Mouse (Mus musculus): ENCODE data around the gene Adgrd1. TPM values are rescaled to one million over a fixed set of nuclear protein-coding genes. Genes with fewer than 3 reads are reported as not detected.

The Adgrd1 gene
- polyA plus RNA-seq, 1 experiment from 2014 or later, result 0.32 TPM

DNA sequence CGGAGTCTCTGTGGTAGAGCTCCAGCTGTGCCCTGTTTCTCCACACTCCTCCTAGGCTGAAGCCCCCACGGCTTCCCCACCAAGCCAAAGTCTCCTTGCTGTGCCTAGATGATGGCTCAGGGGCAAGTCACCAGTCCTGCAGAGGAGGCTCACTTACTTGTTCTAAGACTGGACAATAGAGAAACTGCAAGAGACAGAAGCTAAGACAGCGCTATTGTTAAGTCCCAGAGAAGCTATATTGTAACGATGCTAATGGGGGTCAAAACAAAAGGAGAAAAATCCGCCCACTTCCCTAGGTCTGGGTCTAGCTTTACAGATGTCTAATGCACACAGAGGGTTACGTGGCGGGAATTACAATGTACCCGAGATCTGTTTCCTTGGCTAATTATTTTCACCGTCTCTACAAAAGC lies 59.4 kb downstream of the Adgrd1 start:
- DNase-seq (no peak), ATAC-seq (no peak)
- Histone ChIP-seq H3K36me3 (replicated peaks; ENCODE audit: insufficient read depth, low read length) (no peaks in the 10 kb centered on the region), H3K4me3 (ENCODE audit: low read depth, low read length) (no peak overlapping the region), H3K9me3 (ENCODE audit: low read length) (no peaks in the 10 kb centered on the region), H3K4me1 (ENCODE audit: insufficient read depth) (no peaks in the 10 kb centered on the region), H3K27ac (ENCODE audit: low read depth) (no peak overlapping the region), H3K9ac (replicated peaks) (no peak overlapping the region), H3K4me2 (ENCODE audit: low read depth, low read length) (no peak overlapping the region), H3K27me3 (ENCODE audit: insufficient read depth, low read length) (no peaks in the 10 kb centered on the region)
- no peak for TF ChIP-seq CTCF (IDR thresholded peaks at IDR 0.05; ENCODE audit: low read depth)
- no peak for TF ChIP-seq EP300 (IDR thresholded peaks at IDR 0.05; ENCODE audit: low read depth)
- 44% methylated on average over 9 of the region's 9 CpGs for WGBS (ENCODE audit: insufficient replicate concordance)

DNA sequence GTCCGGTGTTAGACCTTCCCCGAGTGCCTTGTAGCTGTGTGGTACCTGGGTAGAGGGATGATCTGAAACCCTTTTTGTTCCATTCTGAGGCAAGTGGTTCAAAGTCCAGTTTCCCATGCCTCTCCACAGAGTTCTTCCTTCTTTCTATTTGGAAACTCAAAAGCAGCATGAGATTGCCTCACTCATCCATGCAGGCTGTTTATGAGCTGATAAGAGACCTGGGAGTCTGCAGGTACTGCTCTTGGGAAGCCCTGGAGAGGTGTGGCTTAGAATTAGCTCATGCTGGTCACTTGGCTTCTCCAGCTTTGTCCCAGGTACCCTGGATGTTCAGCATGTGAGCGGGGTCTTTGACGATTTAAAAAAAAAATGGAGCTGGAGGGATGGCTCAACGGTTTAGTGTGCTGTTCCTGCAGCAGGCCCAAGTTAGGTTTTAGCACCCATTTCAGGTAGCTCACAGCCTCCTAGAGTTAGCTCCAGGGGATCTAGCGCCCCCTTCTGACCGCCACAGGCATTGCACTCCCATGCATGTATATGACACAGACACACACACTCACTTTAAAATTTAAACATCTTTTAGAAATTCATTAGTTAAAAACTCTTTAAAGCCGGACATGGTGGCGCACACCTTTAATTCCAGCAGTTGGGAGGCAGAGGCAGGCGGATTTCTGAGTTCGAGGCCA lies 65.0 kb downstream of the Adgrd1 start:
- no peaks in the 10 kb centered on the region for H3K4me1 ChIP-seq (ENCODE audit: insufficient read depth)
- no peaks in the 10 kb centered on the region for H3K9me3 ChIP-seq (ENCODE audit: low read length)
- no peak overlapping the region for H3K9ac ChIP-seq (replicated peaks)
- ATAC-seq (no peak), DNase-seq (no peak)
- no peaks in the 10 kb centered on the region for H3K36me3 ChIP-seq (replicated peaks; ENCODE audit: insufficient read depth, low read length)
- 74% methylated on average over 11 of the region's 11 CpGs for WGBS (ENCODE audit: insufficient replicate concordance)
- H3K27me3 ChIP-seq (ENCODE audit: insufficient read depth, low read length), result no peaks in the 10 kb centered on the region
- no peak overlapping the region for H3K4me2 ChIP-seq (ENCODE audit: low read depth, low read length)
- no peak overlapping the region for H3K27ac ChIP-seq (ENCODE audit: low read depth)
- H3K4me3 ChIP-seq (ENCODE audit: low read depth, low read length), result no peak overlapping the region
- TF ChIP-seq EP300 (IDR thresholded peaks at IDR 0.05; ENCODE audit: low read depth) (no peak), CTCF (IDR thresholded peaks at IDR 0.05; ENCODE audit: low read depth) (peak; percentile 39)

DNA sequence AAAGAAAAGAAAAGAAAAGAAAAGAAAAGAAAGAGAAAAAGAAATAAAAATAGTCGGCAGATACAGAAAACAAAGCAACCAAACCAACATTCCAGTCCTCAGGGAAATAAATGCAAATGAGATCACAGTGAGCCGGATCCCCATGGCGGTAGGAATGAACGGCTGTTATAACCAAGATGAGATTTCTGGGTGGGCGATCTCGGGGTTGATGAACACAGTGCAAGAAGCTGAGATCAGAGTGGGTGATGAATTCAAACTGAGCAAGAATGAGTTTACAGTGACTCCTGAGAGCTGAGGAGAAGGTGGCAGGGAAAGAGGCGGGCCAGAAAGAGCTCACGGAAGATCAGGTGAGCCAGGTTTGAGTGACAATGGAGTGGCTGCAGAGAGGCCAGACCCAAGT lies 66.9 kb downstream of the Adgrd1 start:
- Histone ChIP-seq H3K9ac (replicated peaks) (no peak overlapping the region), H3K27me3 (ENCODE audit: insufficient read depth, low read length) (no peaks in the 10 kb centered on the region), H3K27ac (ENCODE audit: low read depth) (no peak overlapping the region), H3K4me2 (ENCODE audit: low read depth, low read length) (no peak overlapping the region), H3K36me3 (replicated peaks; ENCODE audit: insufficient read depth, low read length) (no peaks in the 10 kb centered on the region), H3K4me1 (ENCODE audit: insufficient read depth) (no peaks in the 10 kb centered on the region), H3K4me3 (ENCODE audit: low read depth, low read length) (no peak overlapping the region), H3K9me3 (ENCODE audit: low read length) (no peaks in the 10 kb centered on the region)
- TF ChIP-seq EP300 (IDR thresholded peaks at IDR 0.05; ENCODE audit: low read depth), result no peak
- no peak for TF ChIP-seq CTCF (IDR thresholded peaks at IDR 0.05; ENCODE audit: low read depth)
- 70% methylated on average over 8 of the region's 8 CpGs for WGBS (ENCODE audit: insufficient replicate concordance)
- DNase-seq (no peak), ATAC-seq (no peak)

DNA sequence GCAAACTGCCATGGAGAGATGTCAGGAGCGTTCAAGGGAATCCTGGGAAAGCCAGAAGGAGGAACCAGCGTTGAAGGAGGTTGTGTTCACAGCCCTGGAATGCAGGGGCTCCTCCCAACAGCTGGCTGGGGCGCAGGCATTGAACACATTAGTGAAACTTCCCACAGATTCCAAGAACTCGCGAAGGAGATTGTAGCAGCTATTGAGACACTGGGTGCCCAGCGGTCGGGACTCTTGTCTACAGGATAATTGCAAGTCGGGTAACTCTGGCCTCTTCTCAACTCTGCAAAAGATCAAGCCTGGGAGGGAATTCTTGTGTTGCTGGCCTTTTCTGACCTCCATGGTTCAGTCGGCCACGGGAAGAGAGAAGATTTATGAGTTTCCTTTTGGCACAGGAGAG lies 67.5 kb downstream of the Adgrd1 start:
- Histone ChIP-seq H3K4me3 (ENCODE audit: low read depth, low read length) (no peak overlapping the region), H3K9me3 (ENCODE audit: low read length) (no peaks in the 10 kb centered on the region), H3K9ac (replicated peaks) (no peak overlapping the region), H3K4me2 (ENCODE audit: low read depth, low read length) (no peak overlapping the region), H3K27me3 (ENCODE audit: insufficient read depth, low read length) (no peaks in the 10 kb centered on the region), H3K27ac (ENCODE audit: low read depth) (no peak overlapping the region), H3K36me3 (replicated peaks; ENCODE audit: insufficient read depth, low read length) (no peaks in the 10 kb centered on the region), H3K4me1 (ENCODE audit: insufficient read depth) (no peaks in the 10 kb centered on the region)
- ATAC-seq (no peak), DNase-seq (no peak)
- no peak for TF ChIP-seq EP300 (IDR thresholded peaks at IDR 0.05; ENCODE audit: low read depth)
- TF ChIP-seq CTCF (IDR thresholded peaks at IDR 0.05; ENCODE audit: low read depth), result no peak
- 39% methylated on average over 10 of the region's 10 CpGs for WGBS (ENCODE audit: insufficient replicate concordance)

DNA sequence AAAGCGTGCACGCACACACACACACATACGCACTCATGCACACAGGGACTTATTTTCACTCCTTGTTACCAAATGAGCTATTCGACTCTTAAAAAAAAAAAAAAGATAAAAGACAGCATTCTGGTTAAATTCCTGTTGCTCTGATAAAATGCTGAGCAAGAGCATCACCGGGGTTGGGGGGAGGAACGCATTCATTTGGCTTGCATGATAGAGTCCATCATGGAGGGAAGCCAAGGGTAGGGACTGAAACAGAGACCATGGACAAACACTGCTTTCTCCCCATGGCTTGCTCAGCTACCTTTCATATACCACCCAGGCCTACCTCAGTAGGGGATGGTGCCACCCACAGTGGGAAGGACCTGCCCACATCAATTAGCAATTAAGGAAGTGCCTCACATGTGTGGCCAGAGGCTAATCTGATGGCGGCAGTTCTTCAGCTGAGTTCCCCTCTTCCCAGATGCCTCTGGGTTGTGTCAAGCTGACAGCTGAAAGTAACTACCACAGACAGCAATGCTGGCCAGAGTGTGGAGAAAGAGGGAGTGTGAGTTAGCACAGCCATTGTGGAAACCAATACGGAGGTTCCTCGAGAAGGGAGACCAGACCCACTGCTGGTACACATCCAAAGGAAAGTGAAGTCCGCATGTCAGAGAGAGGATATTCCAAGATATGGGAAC lies 68.5 kb downstream of the Adgrd1 start:
- TF ChIP-seq EP300 (IDR thresholded peaks at IDR 0.05; ENCODE audit: low read depth), result no peak
- TF ChIP-seq CTCF (IDR thresholded peaks at IDR 0.05; ENCODE audit: low read depth), result no peak
- H3K36me3 ChIP-seq (replicated peaks; ENCODE audit: insufficient read depth, low read length), result no peaks in the 10 kb centered on the region
- no peaks in the 10 kb centered on the region for H3K4me1 ChIP-seq (ENCODE audit: insufficient read depth)
- no peaks in the 10 kb centered on the region for H3K27me3 ChIP-seq (ENCODE audit: insufficient read depth, low read length)
- DNase-seq, result no peak
- H3K4me3 ChIP-seq (ENCODE audit: low read depth, low read length), result no peak overlapping the region
- H3K9me3 ChIP-seq (ENCODE audit: low read length), result no peaks in the 10 kb centered on the region
- H3K9ac ChIP-seq (replicated peaks), result no peak overlapping the region
- no peak overlapping the region for H3K4me2 ChIP-seq (ENCODE audit: low read depth, low read length)
- no peak for ATAC-seq
- H3K27ac ChIP-seq (ENCODE audit: low read depth), result no peak overlapping the region
- 72% methylated on average over 10 of the region's 10 CpGs for WGBS (ENCODE audit: insufficient replicate concordance)

DNA sequence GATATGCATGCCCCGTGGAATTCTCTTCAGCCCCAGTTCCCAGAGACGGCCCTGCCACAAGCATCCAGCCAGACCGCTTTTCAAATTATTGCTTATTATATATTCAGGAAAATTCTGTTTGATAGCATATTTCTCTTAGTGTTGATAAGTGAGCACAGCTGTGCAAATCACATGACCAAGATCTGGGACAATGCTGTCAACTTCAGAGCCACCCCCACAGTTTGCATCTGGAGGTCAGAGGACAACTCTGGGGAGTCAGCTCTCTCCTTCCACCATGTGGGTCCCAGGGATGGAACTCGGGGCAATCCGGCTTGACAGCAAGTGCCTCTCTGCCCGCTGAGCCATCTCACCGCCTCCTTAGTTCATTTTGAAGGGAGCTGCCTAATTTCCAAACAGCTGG lies 69.0 kb downstream of the Adgrd1 start:
- Histone ChIP-seq H3K27me3 (ENCODE audit: insufficient read depth, low read length) (no peaks in the 10 kb centered on the region), H3K36me3 (replicated peaks; ENCODE audit: insufficient read depth, low read length) (no peaks in the 10 kb centered on the region), H3K4me3 (ENCODE audit: low read depth, low read length) (no peak overlapping the region), H3K4me2 (ENCODE audit: low read depth, low read length) (no peak overlapping the region), H3K9me3 (ENCODE audit: low read length) (no peaks in the 10 kb centered on the region), H3K27ac (ENCODE audit: low read depth) (no peak overlapping the region), H3K4me1 (ENCODE audit: insufficient read depth) (no peaks in the 10 kb centered on the region), H3K9ac (replicated peaks) (no peak overlapping the region)
- ATAC-seq, result no peak
- no peak for TF ChIP-seq EP300 (IDR thresholded peaks at IDR 0.05; ENCODE audit: low read depth)
- no peak for TF ChIP-seq CTCF (IDR thresholded peaks at IDR 0.05; ENCODE audit: low read depth)
- WGBS (ENCODE audit: insufficient replicate concordance), result 75% methylated on average over 7 of the region's 7 CpGs
- DNase-seq, result no peak
